Mouse (Mus musculus) stomach, postnatal 0 days (tissue): Measurements from ENCODE around the gene Gm6614.

ENCODE experiments used
- CTCF ChIP-seq: IDR thresholded peaks from 2 replicates; pipeline ENCODE4 v1.5.1; 2016; ENCODE audit warnings: antibody characterized with exemption, low read depth, mild to moderate bottlenecking, moderate library complexity
- EP300 ChIP-seq: optimal IDR thresholded peaks from 2 replicates; pipeline ENCODE3; 2016; ENCODE audit warnings: antibody characterized with exemption

GRCm38 (mm10) chr6:142011364-142011955 is at the start of gene Gm6614:
- no peak for TF ChIP-seq CTCF
- no peak for TF ChIP-seq EP300
